12 mouse cellular contexts compared by ENCODE assay signal in the genomic region with DNA sequence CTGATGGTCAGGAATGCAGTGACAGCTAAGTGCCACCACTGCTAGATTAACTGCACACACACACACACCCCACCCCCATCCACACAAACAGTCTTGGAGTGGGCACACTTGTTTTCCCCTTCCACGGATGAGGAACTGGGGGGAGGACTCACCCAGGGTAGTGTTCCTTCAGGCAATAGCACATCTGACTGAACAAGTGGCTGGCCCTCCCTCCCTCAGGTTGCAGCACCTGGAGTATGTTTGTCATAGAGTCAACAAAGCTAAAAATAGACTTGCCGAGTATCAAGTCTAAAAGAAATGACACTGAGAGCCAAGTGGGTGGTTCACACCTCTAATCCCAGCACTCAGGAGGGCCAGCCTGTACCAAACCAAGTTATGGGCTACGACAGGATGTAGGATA.
DNase-seq lines count a peak whose midpoint lies in the region; ATAC-seq and TF ChIP-seq lines count a peak whose summit lies in the region.
"Had no signal": no experiment of that assay in that cellular context is flagged by ENCODE, and none has a peak within 500 bp of the region (broad histone marks: within the 10 kb centered on the region; RNA-seq: fewer than 3 reads in every experiment).

No protein-coding gene starts in this region.

- peak overlapping the region; percentile 84 for H3K27ac ChIP-seq in heart, postnatal 0 days (ENCODE audit: low read depth)
- H3K27ac ChIP-seq in limb, embryonic 10.5 days = 0 out of 2 replicates have a peak overlapping the region, but pooled peaks have one; percentile 14
- H3K27ac ChIP-seq in stomach, embryonic 16.5 days (ENCODE audit: low read length) = peak overlapping the region; percentile 49
- H3K27ac ChIP-seq: layer of hippocampus, adult 2 months; liver, embryonic 14.5 days had no signal

- H3K9ac ChIP-seq in heart, postnatal 0 days (replicated peaks; ENCODE audit: low read depth, low read length) = no peak overlapping the region
- no peak overlapping the region for H3K9ac ChIP-seq in stomach, embryonic 16.5 days (ENCODE audit: low read length)
- H3K9ac ChIP-seq: liver, embryonic 14.5 days had no signal

- 16% methylated on average over 3 of the region's 3 CpGs for WGBS in heart, postnatal 0 days
- 59% methylated on average over 3 of the region's 3 CpGs for WGBS in limb, embryonic 10.5 days
- WGBS in stomach, embryonic 16.5 days = 27% methylated on average over 3 of the region's 3 CpGs

- peaks cover 59% of the 10 kb centered on the region for H3K4me1 ChIP-seq in heart, postnatal 0 days (ENCODE audit: control insufficient read depth, insufficient read depth)
- H3K4me1 ChIP-seq in limb, embryonic 10.5 days = peaks cover 23% of the 10 kb centered on the region; the same call in 1 of the 2 replicates
- H3K4me1 ChIP-seq in stomach, embryonic 16.5 days (ENCODE audit: control insufficient read depth, insufficient read depth, low read length) = peaks cover 3% of the 10 kb centered on the region; the same call in 1 of the 2 replicates

- no peak for TF ChIP-seq CTCF in heart, postnatal 0 days (IDR thresholded peaks at IDR 0.05; ENCODE audit: low read depth)

- H3K36me3 ChIP-seq in heart, postnatal 0 days (replicated peaks; ENCODE audit: control insufficient read depth, insufficient read depth, low read length) = no peaks in the 10 kb centered on the region
- H3K36me3 ChIP-seq in limb, embryonic 10.5 days = no peaks in the 10 kb centered on the region
- H3K36me3 ChIP-seq in stomach, embryonic 16.5 days (ENCODE audit: control insufficient read depth, insufficient read depth, low read length) = no peaks in the 10 kb centered on the region

- TF ChIP-seq EP300 in heart, postnatal 0 days (IDR thresholded peaks at IDR 0.05; ENCODE audit: low read depth) = no peak

- ATAC-seq in heart, postnatal 0 days (ENCODE audit: insufficient read depth, low read depth) = peak; percentile 27; the same call in 1 of the 2 replicates
- ATAC-seq in stomach, embryonic 16.5 days (ENCODE audit: insufficient read depth, low FRiP score) = peak; percentile 79

- H3K4me3 ChIP-seq in heart, postnatal 0 days (ENCODE audit: low read depth, low read length) = no peak overlapping the region
- no peak overlapping the region for H3K4me3 ChIP-seq in limb, embryonic 10.5 days
- no peak overlapping the region for H3K4me3 ChIP-seq in stomach, embryonic 16.5 days (replicated peaks; ENCODE audit: low read length)
- H3K4me3 ChIP-seq: layer of hippocampus, adult 2 months had no signal

- H3K9me3 ChIP-seq in heart, postnatal 0 days (replicated peaks; ENCODE audit: control insufficient read depth, low read length) = no peaks in the 10 kb centered on the region
- no peaks in the 10 kb centered on the region for H3K9me3 ChIP-seq in limb, embryonic 10.5 days (replicated peaks)
- H3K9me3 ChIP-seq in stomach, embryonic 16.5 days (replicated peaks; ENCODE audit: control insufficient read depth, low read length) = no peaks in the 10 kb centered on the region

- peak; percentile 67 for DNase-seq in kidney, adult 11 months
- no peak for DNase-seq in kidney, postnatal 10 days
- peak; percentile 61 for DNase-seq in heart, postnatal 0 days (ENCODE audit: low spot score)
- DNase-seq in limb, embryonic 10.5 days (ENCODE audit: low spot score) = no peak
- no peak for DNase-seq in spleen, adult 18-20 months
- DNase-seq in embryo, embryonic 10.5 days (ENCODE audit: low spot score) = no peak
- DNase-seq: cerebellum, adult 18-20 months; gastrocnemius, postnatal 36 days; thymus, adult 2 months had no signal

- no peaks in the 10 kb centered on the region for H3K27me3 ChIP-seq in heart, postnatal 0 days (ENCODE audit: control insufficient read depth, insufficient read depth, low read length)
- no peaks in the 10 kb centered on the region for H3K27me3 ChIP-seq in limb, embryonic 10.5 days (ENCODE audit: low read depth, poor library complexity, severe bottlenecking)
- H3K27me3 ChIP-seq in stomach, embryonic 16.5 days (ENCODE audit: control insufficient read depth, insufficient read depth, low read length) = peaks cover 3% of the 10 kb centered on the region; the same call in 1 of the 2 replicates

- H3K4me2 ChIP-seq in heart, postnatal 0 days (ENCODE audit: low read depth, low read length) = no peak overlapping the region
- H3K4me2 ChIP-seq in stomach, embryonic 16.5 days (ENCODE audit: low read depth, low read length) = no peak overlapping the region

Comparison
In these comparisons a context has a peak if more than half of its experiments do, and no peak if none do; other contexts are left out.
1. DNase-seq: peak in kidney, adult 11 months (single experiment) and heart, postnatal 0 days (single experiment); none in kidney, postnatal 10 days (single experiment), limb, embryonic 10.5 days (single experiment), spleen, adult 18-20 months (0 of 2) and embryo, embryonic 10.5 days (single experiment).
2. H3K27ac ChIP-seq: peak in every context shown above with its lines; median percentile 84 in heart, postnatal 0 days; 49 in stomach, embryonic 16.5 days; 14 in limb, embryonic 10.5 days.